In the genomic region with DNA sequence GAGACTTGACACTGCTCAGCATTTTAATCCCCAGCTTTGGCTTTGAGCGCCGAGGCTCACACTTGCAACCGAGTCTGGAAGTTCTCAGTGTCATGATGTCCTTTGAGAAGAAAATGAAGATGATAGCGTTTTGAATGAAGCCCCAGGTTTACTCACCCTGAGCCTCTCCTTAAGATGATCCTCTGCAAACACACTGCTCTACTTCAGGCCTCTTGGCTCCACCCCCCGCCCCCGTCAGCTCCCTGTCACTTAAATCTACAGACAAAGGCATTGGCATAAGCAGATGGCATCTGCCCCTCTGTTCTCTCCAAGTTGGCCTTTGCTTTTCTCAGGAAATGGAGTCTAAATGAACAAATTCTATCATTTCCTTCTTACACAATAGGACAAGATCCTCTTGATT, we compare ENCODE assay signal across 25 mouse cellular contexts.
DNase-seq lines count a peak whose midpoint lies in the region; ATAC-seq and TF ChIP-seq lines count a peak whose summit lies in the region.
"Had no signal": no experiment of that assay in that cellular context is flagged by ENCODE, and none has a peak within 500 bp of the region (broad histone marks: within the 10 kb centered on the region; RNA-seq: fewer than 3 reads in every experiment).

No protein-coding gene starts in this region.

- no peak for TF ChIP-seq POLR2A in lung, adult 2 months (IDR thresholded peaks at IDR 0.05; ENCODE audit: borderline replicate concordance, extremely low read depth, low read depth, low read length)

- TF ChIP-seq CTCF in lung, postnatal 0 days (IDR thresholded peaks at IDR 0.05): no peak
- TF ChIP-seq CTCF in lung, adult 2 months (IDR thresholded peaks at IDR 0.05; ENCODE audit: insufficient read depth, low read length): no peak
- TF ChIP-seq CTCF in liver, embryonic 14.5 days (IDR thresholded peaks at IDR 0.05; ENCODE audit: low read depth): no peak

- TF ChIP-seq EP300 in lung, postnatal 0 days (IDR thresholded peaks at IDR 0.05): no peak; the same call in none of the 2 replicates
- TF ChIP-seq EP300 in liver, embryonic 14.5 days (IDR thresholded peaks at IDR 0.05; ENCODE audit: low read depth): no peak

- H3K4me2 ChIP-seq in lung, postnatal 0 days (replicated peaks; ENCODE audit: low read depth, low read length): no peak overlapping the region
- no peak overlapping the region for H3K4me2 ChIP-seq in liver, embryonic 14.5 days (ENCODE audit: low read depth)
- H3K4me2 ChIP-seq: embryonic facial prominence, embryonic 15.5 days; forebrain, embryonic 12.5 days; hindbrain, embryonic 15.5 days; limb, embryonic 15.5 days had no signal

- H3K4me3 ChIP-seq in lung, postnatal 0 days (ENCODE audit: low read depth, low read length): no peak overlapping the region
- no peak overlapping the region for H3K4me3 ChIP-seq in lung, adult 2 months (replicated peaks; ENCODE audit: extremely low read depth, low read depth, low read length)
- H3K4me3 ChIP-seq in liver, embryonic 14.5 days (ENCODE audit: insufficient read depth in 1 of 2, low read depth in 2 of 2, low read length in 2 of 2): no peak overlapping the region
- H3K4me3 ChIP-seq: embryonic facial prominence, embryonic 15.5 days; forebrain, embryonic 12.5 days; heart, adult 2 months; hindbrain, embryonic 15.5 days; limb, embryonic 15.5 days; megakaryocyte, embryonic 14.5 days; myocyte had no signal

- peaks cover 5% of the 10 kb centered on the region; the same call in 1 of the 2 replicates for H3K4me1 ChIP-seq in lung, postnatal 0 days (ENCODE audit: insufficient read depth, low read depth, low read length)
- H3K4me1 ChIP-seq in lung, adult 2 months (ENCODE audit: control insufficient read depth, insufficient read depth, low read length): peaks cover 10% of the 10 kb centered on the region
- no peaks in the 10 kb centered on the region for H3K4me1 ChIP-seq in liver, embryonic 14.5 days (replicated peaks; ENCODE audit: control insufficient read depth in 2 of 2, insufficient read depth in 2 of 2, low read length in 1 of 2)
- H3K4me1 ChIP-seq: embryonic facial prominence, embryonic 15.5 days; hindbrain, embryonic 15.5 days; megakaryocyte, embryonic 14.5 days had no signal

- DNase-seq in cerebellum, postnatal 10 days: peak; percentile 24 to 53
- no peak for DNase-seq in cerebellum, postnatal 4 days (ENCODE audit: low spot score in 2 of 2)
- DNase-seq in lung, postnatal 0 days (ENCODE audit: low spot score): peak; percentile 25
- no peak for DNase-seq in lung, adult 2 months
- DNase-seq in liver, embryonic 14.5 days (ENCODE audit: low read depth in 3 of 3, low spot score in 3 of 3): no peak
- DNase-seq in lung, postnatal 4 days: peak; percentile 19 to 50
- no peak for DNase-seq in thymus, postnatal 25 days
- no peak for DNase-seq in kidney, adult 18-20 months
- DNase-seq: adrenal gland, postnatal 10 days; cerebellum, adult 11-12 months; gastrocnemius, postnatal 10 days; heart, adult 2 months; heart, postnatal 4 days; kidney, adult 2 months; kidney, postnatal 10 days; layer of hippocampus, postnatal 36 days; midbrain, embryonic 14.5 days; right cerebral cortex, postnatal 25 days had no signal

- 38% methylated on average over 6 of the region's 6 CpGs for WGBS in lung, postnatal 0 days
- 42% methylated on average over 6 of the region's 6 CpGs for WGBS in lung, adult 2 months
- WGBS in liver, embryonic 14.5 days (ENCODE audit: insufficient replicate concordance): 46% methylated on average over 6 of the region's 6 CpGs

- H3K36me3 ChIP-seq in lung, postnatal 0 days (ENCODE audit: insufficient read depth, low read length): no peaks in the 10 kb centered on the region
- H3K36me3 ChIP-seq in liver, embryonic 14.5 days (replicated peaks; ENCODE audit: control insufficient read depth, insufficient read depth, low read depth): no peaks in the 10 kb centered on the region
- H3K36me3 ChIP-seq: embryonic facial prominence, embryonic 15.5 days; forebrain, embryonic 12.5 days; hindbrain, embryonic 15.5 days; limb, embryonic 15.5 days had no signal

- H3K9me3 ChIP-seq in lung, postnatal 0 days (ENCODE audit: low read length): no peaks in the 10 kb centered on the region
- no peaks in the 10 kb centered on the region for H3K9me3 ChIP-seq in liver, embryonic 14.5 days (ENCODE audit: control insufficient read depth, low read length)
- H3K9me3 ChIP-seq: embryonic facial prominence, embryonic 15.5 days; forebrain, embryonic 12.5 days; hindbrain, embryonic 15.5 days; limb, embryonic 15.5 days; megakaryocyte, embryonic 14.5 days had no signal

- H3K9ac ChIP-seq in lung, postnatal 0 days (replicated peaks; ENCODE audit: low read depth): no peak overlapping the region
- no peak overlapping the region for H3K9ac ChIP-seq in liver, embryonic 14.5 days (replicated peaks)
- H3K9ac ChIP-seq: embryonic facial prominence, embryonic 15.5 days; forebrain, embryonic 12.5 days; hindbrain, embryonic 15.5 days; limb, embryonic 15.5 days had no signal

- peak; percentile 27; the same call in 1 of the 2 replicates for ATAC-seq in lung, postnatal 0 days
- peak; percentile 46; the same call in 1 of the 2 replicates for ATAC-seq in liver, embryonic 14.5 days (ENCODE audit: insufficient read depth)
- ATAC-seq: Patski had no signal

- H3K27ac ChIP-seq in lung, postnatal 0 days (ENCODE audit: low read length): no peak overlapping the region
- no peak overlapping the region for H3K27ac ChIP-seq in liver, embryonic 14.5 days
- H3K27ac ChIP-seq: embryonic facial prominence, embryonic 15.5 days; forebrain, embryonic 12.5 days; heart, adult 2 months; hindbrain, embryonic 15.5 days; limb, embryonic 15.5 days had no signal

- no peaks in the 10 kb centered on the region for H3K27me3 ChIP-seq in lung, postnatal 0 days (replicated peaks; ENCODE audit: insufficient read depth, low read length)
- no peaks in the 10 kb centered on the region for H3K27me3 ChIP-seq in liver, embryonic 14.5 days (ENCODE audit: control insufficient read depth, insufficient read depth, low read length)
- H3K27me3 ChIP-seq: embryonic facial prominence, embryonic 15.5 days; forebrain, embryonic 12.5 days; hindbrain, embryonic 15.5 days; limb, embryonic 15.5 days; megakaryocyte, embryonic 14.5 days; Patski had no signal

Comparison
In these comparisons a context has a peak if more than half of its experiments do, and no peak if none do; other contexts are left out.
1. DNase-seq: peak in cerebellum, postnatal 10 days (2 of 2), lung, postnatal 0 days (single experiment) and lung, postnatal 4 days (2 of 2); none in cerebellum, postnatal 4 days (0 of 2), lung, adult 2 months (single experiment), liver, embryonic 14.5 days (0 of 3), thymus, postnatal 25 days (single experiment) and kidney, adult 18-20 months (single experiment).